Mouse (Mus musculus): ENCODE measurements around the gene Trim63. TPM values are rescaled to one million over a fixed set of nuclear protein-coding genes. Genes with fewer than 3 reads are reported as not detected.
"Not testable (repeated sequence)": the region's sequence is repeated elsewhere in the genome, so short reads cannot be mapped to it uniquely, and the experiment has no call there.

The Trim63 gene
- 0.11 TPM in 1 of 2 replicates, not detected in the other for polyA plus RNA-seq (2014; fragmentation: Nextera tagmentation; extraction: Ambion mirVana)

DNA sequence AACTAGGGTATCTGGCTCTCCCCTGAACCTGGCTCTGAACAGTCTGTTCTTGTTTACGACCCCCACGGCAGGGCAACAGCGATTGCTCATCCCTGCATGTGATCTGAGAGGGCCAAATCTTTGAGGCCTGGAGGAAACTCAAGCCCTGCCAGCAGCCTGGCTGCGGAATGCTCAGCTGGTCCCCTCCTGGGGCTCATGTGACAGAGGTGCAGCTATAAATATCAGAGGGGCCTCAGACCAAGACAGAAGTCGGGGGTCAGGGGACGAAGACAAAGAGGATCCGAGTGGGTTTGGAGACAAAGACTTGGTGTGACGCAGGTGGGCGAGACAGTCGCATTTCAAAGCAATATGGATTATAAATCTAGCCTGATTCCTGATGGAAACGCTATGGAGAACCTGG is at the start of gene Trim63:
TSS of gene Trim63 (plus strand) at position 245 of the 400 bp plus-strand sequence.
- Histone ChIP-seq H3K4me3 (replicated peaks; ENCODE audit: low read depth, low read length) (no peak within 1 kb of the TSS), H3K27ac (replicated peaks; ENCODE audit: low read depth, low read length) (no peak within 1 kb of the TSS), H3K4me2 (ENCODE audit: low read length) (no peak within 1 kb of the TSS), H3K27me3 (ENCODE audit: control insufficient read depth, insufficient read depth, low read length) (no peaks in the 10 kb centered on the region), H3K9ac (replicated peaks; ENCODE audit: low read length) (no peak within 1 kb of the TSS), H3K9me3 (ENCODE audit: control insufficient read depth, low read length) (no peaks in the 10 kb centered on the region), H3K4me1 (ENCODE audit: control insufficient read depth, insufficient read depth, low read length) (no peaks in the 10 kb centered on the region), H3K36me3 (ENCODE audit: control insufficient read depth, insufficient read depth, low read length) (no peaks in the 10 kb centered on the region)
- ATAC-seq (ENCODE audit: low FRiP score, low TSS enrichment) (no peak), DNase-seq (no peak)
- WGBS, result 43% methylated on average over 11 of the region's 11 CpGs

DNA sequence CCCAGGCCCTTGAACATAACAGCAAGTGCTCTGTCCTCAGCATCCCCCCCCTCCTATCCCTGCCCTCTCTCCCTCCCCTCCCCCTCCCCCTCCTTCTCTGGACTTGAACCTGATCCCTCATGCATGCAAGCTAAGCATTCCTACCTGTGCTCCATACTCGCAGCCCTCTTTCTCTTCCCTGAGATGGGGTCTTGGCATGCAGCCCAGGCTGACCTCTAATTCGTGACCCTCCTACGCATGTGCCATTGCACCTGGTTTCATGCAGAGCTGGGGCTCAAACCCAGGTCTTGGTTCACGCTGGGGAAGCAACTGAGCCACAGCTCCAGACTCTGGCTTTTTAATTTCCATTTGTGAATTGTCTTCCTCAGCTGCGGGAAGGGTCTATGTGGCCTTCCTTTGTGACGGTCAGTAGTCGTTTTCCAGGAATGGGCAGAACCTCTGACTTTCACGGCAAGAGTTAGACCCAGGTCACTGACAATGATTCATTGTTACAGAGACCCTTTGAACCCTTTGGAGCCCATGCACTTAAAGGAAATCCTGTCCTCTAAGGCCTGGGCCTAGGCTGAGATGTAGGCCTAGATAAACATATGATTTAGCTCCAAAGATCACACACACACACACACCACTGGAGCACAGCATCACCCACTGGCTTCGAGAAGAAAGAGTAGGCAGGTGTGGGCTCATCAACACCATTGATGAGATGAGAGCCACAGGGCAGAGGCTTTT is 48.9 kb upstream of the Trim63 start:
- 75% methylated on average over 9 of the region's 9 CpGs for WGBS

DNA sequence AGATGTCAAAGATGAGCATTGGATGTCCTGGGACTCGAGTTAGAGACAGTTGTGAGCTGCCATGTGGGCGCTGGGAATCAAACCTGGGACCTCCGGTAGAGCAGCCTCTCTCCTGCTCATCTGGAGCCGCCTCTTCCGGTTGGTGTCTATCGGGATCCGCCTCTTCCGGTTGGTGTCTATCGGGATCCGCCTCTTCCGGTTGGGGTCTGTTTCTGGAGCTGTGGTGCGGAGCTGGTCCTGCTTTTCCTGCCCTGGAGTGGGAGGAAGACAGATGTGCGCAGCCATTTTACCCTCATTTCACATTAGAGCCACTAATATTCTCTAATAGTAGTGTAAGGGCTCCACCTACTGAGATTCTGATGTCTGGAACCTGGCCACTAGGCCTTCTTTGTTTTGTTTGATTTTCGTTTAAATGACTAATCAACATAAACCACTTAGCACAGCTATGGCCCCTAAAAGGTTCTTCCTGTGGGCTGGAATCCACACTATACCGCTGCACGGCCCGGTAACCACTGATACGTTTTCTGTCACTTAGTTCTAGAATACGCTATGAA is 46.7 kb upstream of the Trim63 start:
- 88% methylated on average over 19 of the region's 19 CpGs for WGBS
- ATAC-seq (ENCODE audit: low FRiP score, low TSS enrichment) (no peak), DNase-seq (no peak)
- Histone ChIP-seq H3K9ac (replicated peaks; ENCODE audit: low read length) (no peak overlapping the region), H3K9me3 (ENCODE audit: control insufficient read depth, low read length) (no peaks in the 10 kb centered on the region), H3K36me3 (ENCODE audit: control insufficient read depth, insufficient read depth, low read length) (no peaks in the 10 kb centered on the region), H3K4me1 (ENCODE audit: control insufficient read depth, insufficient read depth, low read length) (no peaks in the 10 kb centered on the region), H3K4me3 (replicated peaks; ENCODE audit: low read depth, low read length) (no peak overlapping the region), H3K4me2 (ENCODE audit: low read length) (no peak overlapping the region), H3K27me3 (ENCODE audit: control insufficient read depth, insufficient read depth, low read length) (no peaks in the 10 kb centered on the region), H3K27ac (replicated peaks; ENCODE audit: low read depth, low read length) (no peak overlapping the region)

More for the DNA sequence above, 48.9 kb upstream of the Trim63 start:
- H3K4me3 ChIP-seq (replicated peaks; ENCODE audit: low read depth, low read length), result no peak overlapping the region
- no peaks in the 10 kb centered on the region for H3K9me3 ChIP-seq (ENCODE audit: control insufficient read depth, low read length)
- no peak overlapping the region for H3K9ac ChIP-seq (replicated peaks; ENCODE audit: low read length)
- no peaks in the 10 kb centered on the region for H3K36me3 ChIP-seq (ENCODE audit: control insufficient read depth, insufficient read depth, low read length)
- H3K4me1 ChIP-seq (ENCODE audit: control insufficient read depth, insufficient read depth, low read length), result no peaks in the 10 kb centered on the region
- no peak overlapping the region for H3K4me2 ChIP-seq (ENCODE audit: low read length)
- no peak overlapping the region for H3K27ac ChIP-seq (replicated peaks; ENCODE audit: low read depth, low read length)
- no peak for DNase-seq
- H3K27me3 ChIP-seq (ENCODE audit: control insufficient read depth, insufficient read depth, low read length), result no peaks in the 10 kb centered on the region
- no peak for ATAC-seq (ENCODE audit: low FRiP score, low TSS enrichment)

DNA sequence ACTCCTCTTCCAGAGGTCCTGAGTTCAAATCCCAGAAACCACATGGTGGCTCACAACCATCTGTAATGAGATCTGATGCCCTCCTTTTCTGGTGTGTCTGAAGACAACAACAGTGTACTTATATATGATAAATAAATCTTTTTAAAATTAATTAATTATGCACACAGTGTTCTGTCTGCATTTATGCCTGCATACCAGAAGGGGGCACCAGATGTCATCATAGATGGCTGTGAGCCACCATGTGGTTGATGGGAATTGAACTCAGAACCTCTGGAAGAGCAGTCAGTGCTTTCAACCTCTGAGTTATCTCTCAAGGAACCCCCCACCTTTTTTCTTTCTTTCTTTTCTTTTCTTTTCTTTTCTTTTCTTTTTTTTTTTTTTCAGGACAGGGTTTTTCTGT is 45.3 kb upstream of the Trim63 start:
- not testable (repeated sequence) for H3K9ac ChIP-seq (replicated peaks; ENCODE audit: low read length); DNase-seq; H3K4me2 ChIP-seq (ENCODE audit: low read length); H3K27ac ChIP-seq (replicated peaks; ENCODE audit: low read depth, low read length); ATAC-seq (ENCODE audit: low FRiP score, low TSS enrichment); H3K36me3 ChIP-seq (ENCODE audit: control insufficient read depth, insufficient read depth, low read length); H3K9me3 ChIP-seq (ENCODE audit: control insufficient read depth, low read length); H3K4me3 ChIP-seq (replicated peaks; ENCODE audit: low read depth, low read length); H3K4me1 ChIP-seq (ENCODE audit: control insufficient read depth, insufficient read depth, low read length); H3K27me3 ChIP-seq (ENCODE audit: control insufficient read depth, insufficient read depth, low read length)

DNA sequence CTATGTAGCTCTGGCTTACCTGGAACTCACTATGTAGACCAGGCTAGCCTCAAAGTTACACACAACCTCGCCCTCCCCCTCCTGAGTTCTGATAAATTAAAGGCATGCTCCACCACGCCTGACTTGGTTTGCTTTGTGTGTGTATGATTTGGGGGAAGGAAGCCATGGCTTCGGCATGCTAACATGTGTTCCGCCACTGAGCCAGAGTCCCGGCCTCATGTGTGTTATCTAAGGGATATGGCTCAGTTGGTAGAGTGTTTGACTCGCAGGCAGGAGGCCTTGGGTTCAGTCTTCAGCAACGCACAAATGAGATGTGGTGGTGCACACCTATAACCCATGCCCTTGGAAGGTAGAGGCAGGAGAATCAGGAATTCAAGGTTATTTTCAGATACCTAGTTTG is 42.9 kb upstream of the Trim63 start:
- Histone ChIP-seq H3K4me2 (ENCODE audit: low read length) (no peak overlapping the region), H3K27ac (replicated peaks; ENCODE audit: low read depth, low read length) (no peak overlapping the region), H3K9me3 (ENCODE audit: control insufficient read depth, low read length) (no peaks in the 10 kb centered on the region), H3K27me3 (ENCODE audit: control insufficient read depth, insufficient read depth, low read length) (no peaks in the 10 kb centered on the region), H3K9ac (replicated peaks; ENCODE audit: low read length) (no peak overlapping the region), H3K36me3 (ENCODE audit: control insufficient read depth, insufficient read depth, low read length) (peaks cover 13% of the 10 kb centered on the region), H3K4me3 (replicated peaks; ENCODE audit: low read depth, low read length) (no peak overlapping the region), H3K4me1 (ENCODE audit: control insufficient read depth, insufficient read depth, low read length) (no peaks in the 10 kb centered on the region)
- ATAC-seq (ENCODE audit: low FRiP score, low TSS enrichment) (no peak), DNase-seq (no peak)
- WGBS, result 81% methylated on average over 7 of the region's 7 CpGs

DNA sequence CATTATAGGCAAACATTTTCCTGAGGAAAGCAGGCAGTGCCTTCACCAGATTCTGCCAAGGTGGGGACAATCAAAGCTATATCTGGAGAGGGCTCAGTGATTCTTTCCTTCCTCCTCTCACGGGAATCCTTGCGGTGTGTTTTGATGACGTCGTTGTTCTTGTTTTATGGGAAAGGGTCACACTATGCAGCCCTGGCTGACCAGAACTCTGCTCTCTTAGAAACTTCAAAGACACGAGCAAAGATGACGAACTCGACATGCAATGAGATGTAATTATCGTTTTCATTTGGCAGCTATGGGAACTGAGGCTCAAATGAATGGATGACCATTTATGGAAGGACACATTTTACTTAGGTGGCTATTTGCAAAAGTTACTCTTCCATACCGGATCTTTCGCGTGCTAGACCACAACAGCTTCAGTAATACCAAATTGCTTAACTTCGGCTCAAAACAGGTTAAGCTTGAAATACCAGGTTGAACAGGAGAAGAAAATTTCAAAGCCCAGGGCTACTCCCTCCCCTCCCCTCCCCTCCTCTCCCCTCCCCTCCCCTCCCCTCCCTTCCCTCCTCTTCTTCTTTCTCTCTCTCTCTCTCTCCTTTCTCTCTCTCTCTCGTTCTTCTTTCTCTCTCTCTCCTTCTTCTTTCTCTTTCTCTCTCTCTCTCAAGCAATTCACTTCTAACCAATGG is 42.0 kb upstream of the Trim63 start:
- Histone ChIP-seq H3K4me2 (ENCODE audit: low read length) (no peak overlapping the region), H3K4me3 (replicated peaks; ENCODE audit: low read depth, low read length) (no peak overlapping the region), H3K36me3 (ENCODE audit: control insufficient read depth, insufficient read depth, low read length) (peaks cover 18% of the 10 kb centered on the region), H3K4me1 (ENCODE audit: control insufficient read depth, insufficient read depth, low read length) (no peaks in the 10 kb centered on the region), H3K9me3 (ENCODE audit: control insufficient read depth, low read length) (no peaks in the 10 kb centered on the region), H3K27me3 (ENCODE audit: control insufficient read depth, insufficient read depth, low read length) (no peaks in the 10 kb centered on the region), H3K27ac (replicated peaks; ENCODE audit: low read depth, low read length) (no peak overlapping the region), H3K9ac (replicated peaks; ENCODE audit: low read length) (no peak overlapping the region)
- DNase-seq (no peak), ATAC-seq (ENCODE audit: low FRiP score, low TSS enrichment) (no peak)
- 34% methylated on average over 13 of the region's 13 CpGs for WGBS

DNA sequence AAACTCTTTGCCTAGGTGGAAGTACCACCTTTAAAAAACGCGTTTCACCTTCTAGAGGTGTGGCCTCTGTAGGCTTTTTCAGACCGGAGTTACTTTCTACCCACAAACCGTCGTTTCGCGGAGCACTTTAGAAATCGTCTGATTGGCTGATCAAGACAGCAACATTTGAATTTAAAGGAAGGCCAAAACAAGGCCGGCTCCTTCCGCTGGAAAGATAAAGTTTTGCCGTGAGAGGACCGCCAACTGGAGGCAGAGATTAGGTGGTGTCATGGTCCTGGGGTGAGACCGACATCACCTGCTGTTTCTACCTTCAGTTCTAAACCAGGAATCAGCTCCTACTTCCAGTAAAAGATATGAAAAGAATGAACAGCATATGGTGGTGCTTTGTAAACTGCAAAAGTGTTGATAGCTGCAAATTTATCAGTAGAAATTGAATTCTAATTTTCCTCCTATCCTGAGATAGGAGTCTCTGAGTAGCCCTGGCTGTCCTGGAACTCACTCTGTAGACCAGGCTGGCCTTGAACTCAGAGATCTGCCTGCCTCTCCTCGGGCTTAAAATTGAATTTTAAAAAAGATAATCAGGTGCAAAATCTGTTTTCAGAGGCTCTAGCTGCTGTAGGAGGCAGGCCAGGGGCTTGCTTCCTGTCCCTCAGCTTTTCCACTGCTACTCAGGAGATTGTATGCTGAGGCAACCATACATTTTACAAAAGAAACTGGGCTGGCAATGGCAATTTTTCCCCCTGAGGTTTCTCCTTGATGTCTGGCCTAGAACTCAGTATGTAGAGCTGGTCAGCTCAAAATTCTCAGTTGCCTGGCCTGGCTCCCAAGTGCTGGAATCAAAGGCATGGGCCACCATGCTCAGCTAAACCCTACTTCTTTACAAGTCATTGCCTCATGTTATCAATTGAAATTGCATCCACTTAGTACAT is 41.2 kb upstream of the Trim63 start:
- WGBS, result 7% methylated on average over 14 of the region's 14 CpGs
- no peaks in the 10 kb centered on the region for H3K9me3 ChIP-seq (ENCODE audit: control insufficient read depth, low read length)
- H3K27ac ChIP-seq (replicated peaks; ENCODE audit: low read depth, low read length), result no peak overlapping the region
- ATAC-seq (ENCODE audit: low FRiP score, low TSS enrichment), result no peak
- H3K4me2 ChIP-seq (ENCODE audit: low read length), result no peak overlapping the region
- H3K4me1 ChIP-seq (ENCODE audit: control insufficient read depth, insufficient read depth, low read length), result no peaks in the 10 kb centered on the region
- no peaks in the 10 kb centered on the region for H3K27me3 ChIP-seq (ENCODE audit: control insufficient read depth, insufficient read depth, low read length)
- peaks cover 24% of the 10 kb centered on the region for H3K36me3 ChIP-seq (ENCODE audit: control insufficient read depth, insufficient read depth, low read length)
- no peak overlapping the region for H3K4me3 ChIP-seq (replicated peaks; ENCODE audit: low read depth, low read length)
- no peak overlapping the region for H3K9ac ChIP-seq (replicated peaks; ENCODE audit: low read length)
- no peak for DNase-seq

DNA sequence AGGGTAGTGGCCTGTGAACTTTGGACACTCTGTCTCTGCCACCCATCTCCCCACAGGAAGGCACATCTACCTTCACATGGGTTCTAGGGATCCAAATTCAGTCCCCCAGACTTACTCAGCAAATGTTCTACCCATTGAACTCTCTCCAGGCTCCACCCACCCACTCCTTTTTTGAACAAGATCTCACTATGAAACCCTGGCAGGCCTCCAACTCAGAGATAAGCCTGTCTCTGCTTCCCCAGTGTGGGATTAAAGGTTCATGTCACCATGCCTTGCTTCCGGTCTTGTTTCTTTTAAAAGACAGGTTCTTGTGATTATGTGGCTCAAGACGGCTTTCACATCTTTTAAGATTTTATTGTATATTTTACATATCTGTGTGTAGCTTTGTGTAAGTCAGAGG is 30.0 kb upstream of the Trim63 start:
- no peaks in the 10 kb centered on the region for H3K9me3 ChIP-seq (ENCODE audit: control insufficient read depth, low read length)
- H3K4me1 ChIP-seq (ENCODE audit: control insufficient read depth, insufficient read depth, low read length), result peaks cover 21% of the 10 kb centered on the region
- DNase-seq (no peak), ATAC-seq (ENCODE audit: low FRiP score, low TSS enrichment) (no peak)
- H3K36me3 ChIP-seq (ENCODE audit: control insufficient read depth, insufficient read depth, low read length), result peaks cover 39% of the 10 kb centered on the region
- no peak overlapping the region for H3K27ac ChIP-seq (replicated peaks; ENCODE audit: low read depth, low read length)
- H3K4me3 ChIP-seq (replicated peaks; ENCODE audit: low read depth, low read length), result no peak overlapping the region
- 88% methylated on average over 2 of the region's 2 CpGs for WGBS
- no peak overlapping the region for H3K9ac ChIP-seq (replicated peaks; ENCODE audit: low read length)
- no peak overlapping the region for H3K4me2 ChIP-seq (ENCODE audit: low read length)
- no peaks in the 10 kb centered on the region for H3K27me3 ChIP-seq (ENCODE audit: control insufficient read depth, insufficient read depth, low read length)

Data from midbrain, embryonic 14.5 days (tissue).